ENCODE assay signal across 9 mouse cellular contexts in the genomic region with DNA sequence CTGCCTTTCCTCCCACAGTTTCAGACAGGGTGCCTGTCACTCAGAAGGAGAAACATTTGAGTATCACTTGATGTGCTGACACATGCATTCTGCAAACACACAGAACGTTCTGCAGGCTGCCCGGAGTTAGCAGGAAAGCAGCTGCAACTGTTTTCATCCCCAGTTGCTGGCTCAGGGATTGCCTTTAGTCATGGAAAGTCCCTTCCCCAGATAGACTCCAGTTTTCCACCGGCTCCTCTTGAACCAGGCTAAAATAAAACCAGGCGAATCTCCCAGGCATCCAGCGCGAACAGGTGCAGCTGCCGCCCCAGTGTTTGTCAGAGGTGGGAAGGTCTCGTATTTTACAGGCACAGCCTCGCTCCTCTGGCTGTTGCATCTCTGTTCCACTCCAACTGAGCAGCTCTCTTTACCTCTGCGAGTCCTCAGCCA.
DNase-seq lines count a peak whose midpoint lies in the region; ATAC-seq lines count a peak whose summit lies in the region.
"Had no signal": no experiment of that assay in that cellular context is flagged by ENCODE, and none has a peak within 500 bp of the region (broad histone marks: within the 10 kb centered on the region; RNA-seq: fewer than 3 reads in every experiment).

No protein-coding gene starts in this region.

- no peaks in the 10 kb centered on the region for H3K27me3 ChIP-seq in embryonic facial prominence, embryonic 15.5 days
- no peaks in the 10 kb centered on the region for H3K27me3 ChIP-seq in heart, embryonic 15.5 days
- H3K27me3 ChIP-seq: liver, embryonic 12.5 days had no signal

- peak; percentile 23 to 38 for DNase-seq in left cerebral cortex, adult 18-20 months (ENCODE audit: low spot score in 2 of 2)
- no peak for DNase-seq in left cerebral cortex, adult 11 months (ENCODE audit: low spot score)
- peak; percentile 35 to 46 for DNase-seq in right cerebral cortex, adult 2 months (ENCODE audit: low spot score in 2 of 2)
- no peak for DNase-seq in thymus, postnatal 14 days
- DNase-seq in Muller cell, postnatal 12 days (ENCODE audit: inconsistent ontology term), result no peak
- DNase-seq: kidney, adult 11 months had no signal

- ATAC-seq in embryonic facial prominence, embryonic 15.5 days (ENCODE audit: insufficient number of reproducible peaks, low FRiP score, low TSS enrichment, low read depth), result peak; percentile 72
- ATAC-seq in heart, embryonic 15.5 days (replicated peaks; ENCODE audit: insufficient number of reproducible peaks, insufficient read depth, low FRiP score, low read depth), result peak; percentile 60
- ATAC-seq: liver, embryonic 12.5 days had no signal

- H3K36me3 ChIP-seq in embryonic facial prominence, embryonic 15.5 days, result no peaks in the 10 kb centered on the region
- H3K36me3 ChIP-seq in heart, embryonic 15.5 days, result no peaks in the 10 kb centered on the region
- H3K36me3 ChIP-seq: liver, embryonic 12.5 days had no signal

- H3K9ac ChIP-seq in embryonic facial prominence, embryonic 15.5 days, result no peak overlapping the region
- peak overlapping the region; percentile 28; the same call in 1 of the 2 replicates for H3K9ac ChIP-seq in heart, embryonic 15.5 days
- H3K9ac ChIP-seq: liver, embryonic 12.5 days had no signal

- H3K27ac ChIP-seq in embryonic facial prominence, embryonic 15.5 days (replicated peaks), result no peak overlapping the region; the same call in 1 of the 2 replicates
- H3K27ac ChIP-seq in heart, embryonic 15.5 days, result peak overlapping the region; percentile 38; the same call in 1 of the 2 replicates
- H3K27ac ChIP-seq: liver, embryonic 12.5 days had no signal

- no peaks in the 10 kb centered on the region for H3K4me1 ChIP-seq in embryonic facial prominence, embryonic 15.5 days
- peaks cover 14% of the 10 kb centered on the region for H3K4me1 ChIP-seq in heart, embryonic 15.5 days (replicated peaks)

- H3K9me3 ChIP-seq in embryonic facial prominence, embryonic 15.5 days (replicated peaks), result no peaks in the 10 kb centered on the region
- H3K9me3 ChIP-seq in heart, embryonic 15.5 days (replicated peaks), result no peaks in the 10 kb centered on the region
- H3K9me3 ChIP-seq: liver, embryonic 12.5 days had no signal

- WGBS in embryonic facial prominence, embryonic 15.5 days, result 34% methylated on average over 10 of the region's 10 CpGs
- WGBS in heart, embryonic 15.5 days, result 21% methylated on average over 10 of the region's 10 CpGs

- no peak overlapping the region for H3K4me3 ChIP-seq in embryonic facial prominence, embryonic 15.5 days (replicated peaks)
- H3K4me3 ChIP-seq in heart, embryonic 15.5 days, result peak overlapping the region; percentile 18; the same call in 1 of the 2 replicates
- H3K4me3 ChIP-seq: liver, embryonic 12.5 days had no signal

- no peak overlapping the region for H3K4me2 ChIP-seq in embryonic facial prominence, embryonic 15.5 days (replicated peaks)
- peak overlapping the region; percentile 53 for H3K4me2 ChIP-seq in heart, embryonic 15.5 days
- H3K4me2 ChIP-seq: liver, embryonic 12.5 days had no signal

Comparison
In these comparisons a context has a peak if more than half of its experiments do, and no peak if none do; other contexts are left out.
1. DNase-seq: peak in left cerebral cortex, adult 18-20 months (2 of 2) and right cerebral cortex, adult 2 months (2 of 2); none in left cerebral cortex, adult 11 months (single experiment), thymus, postnatal 14 days (single experiment) and Muller cell, postnatal 12 days (single experiment).